Mouse (Mus musculus): ENCODE measurements around the gene Btg1. TPM values are rescaled to one million over a fixed set of nuclear protein-coding genes. Genes with fewer than 3 reads are reported as not detected.
A peak's percentile ranks its signal among the peaks of the same experiment; 100 is the strongest.

Gene Btg1
- polyA plus RNA-seq, 1 experiment from 2014 or later = 59.3 TPM

- Histone ChIP-seq H3K4me2 (no peak overlapping the region), H3K36me3 (no peaks in the 10 kb centered on the region), H3K4me1 (peaks cover 16% of the 10 kb centered on the region; the same call in 1 of the 2 replicates), H3K9me3 (no peaks in the 10 kb centered on the region), H3K27me3 (no peaks in the 10 kb centered on the region), H3K9ac (no peak overlapping the region), H3K4me3 (no peak overlapping the region), H3K27ac (peak overlapping the region; percentile 54)
- 38% methylated on average over 7 of the region's 7 CpGs for WGBS
- no peak for ATAC-seq (ENCODE audit: borderline replicate concordance, extremely low read depth, low FRiP score, low TSS enrichment)
Measured at GRCm38 (mm10) chr10:96654576-96654975, 37.8 kb downstream of the Btg1 start.

- Histone ChIP-seq H3K9me3 (no peaks in the 10 kb centered on the region), H3K4me3 (no peak overlapping the region), H3K4me1 (peaks cover 16% of the 10 kb centered on the region; the same call in 1 of the 2 replicates), H3K27me3 (no peaks in the 10 kb centered on the region), H3K36me3 (no peaks in the 10 kb centered on the region), H3K9ac (no peak overlapping the region), H3K4me2 (no peak overlapping the region), H3K27ac (peak overlapping the region; percentile 54; the same call in 1 of the 2 replicates)
- WGBS = 39% methylated on average over 2 of the region's 2 CpGs
- ATAC-seq (ENCODE audit: borderline replicate concordance, extremely low read depth, low FRiP score, low TSS enrichment) = peak; percentile 69; the same call in 1 of the 2 replicates
Measured at GRCm38 (mm10) chr10:96655066-96655465, 38.3 kb downstream of the Btg1 start.

GRCm38 (mm10) chr10:96656176-96656575 lies 39.4 kb downstream of the Btg1 start:
- 49% methylated on average over 3 of the region's 3 CpGs for WGBS

GRCm38 (mm10) chr10:96658906-96659305 lies 42.1 kb downstream of the Btg1 start:
- H3K9me3 ChIP-seq = no peaks in the 10 kb centered on the region
- H3K4me2 ChIP-seq = no peak overlapping the region
- H3K27ac ChIP-seq = no peak overlapping the region
- no peak for ATAC-seq (ENCODE audit: borderline replicate concordance, extremely low read depth, low FRiP score, low TSS enrichment)
- H3K9ac ChIP-seq = no peak overlapping the region
- no peaks in the 10 kb centered on the region for H3K36me3 ChIP-seq
- no peak overlapping the region for H3K4me3 ChIP-seq
- H3K4me1 ChIP-seq = peaks cover 16% of the 10 kb centered on the region; the same call in 1 of the 2 replicates
- H3K27me3 ChIP-seq = no peaks in the 10 kb centered on the region
- 46% methylated on average over 5 of the region's 5 CpGs for WGBS

More at GRCm38 (mm10) chr10:96656176-96656575, 39.4 kb downstream of the Btg1 start:
- ATAC-seq (ENCODE audit: borderline replicate concordance, extremely low read depth, low FRiP score, low TSS enrichment) = peak; percentile 70
- Histone ChIP-seq H3K4me3 (no peak overlapping the region), H3K4me2 (no peak overlapping the region), H3K4me1 (peaks cover 16% of the 10 kb centered on the region; the same call in 1 of the 2 replicates), H3K27ac (peak overlapping the region; percentile 54), H3K27me3 (no peaks in the 10 kb centered on the region), H3K9me3 (no peaks in the 10 kb centered on the region), H3K9ac (no peak overlapping the region), H3K36me3 (no peaks in the 10 kb centered on the region)

- Histone ChIP-seq H3K9ac (no peak overlapping the region), H3K9me3 (no peaks in the 10 kb centered on the region), H3K4me3 (no peak overlapping the region), H3K36me3 (no peaks in the 10 kb centered on the region), H3K27ac (no peak overlapping the region), H3K27me3 (no peaks in the 10 kb centered on the region), H3K4me2 (no peak overlapping the region), H3K4me1 (peaks cover 10% of the 10 kb centered on the region; the same call in 1 of the 2 replicates)
- whole genome bisulfite sequencing = 65% methylated on average over 10 of the region's 10 CpGs
- no peak for ATAC-seq (ENCODE audit: borderline replicate concordance, extremely low read depth, low FRiP score, low TSS enrichment)
Measured at GRCm38 (mm10) chr10:96660280-96660985, 43.6 kb downstream of the Btg1 start.

GRCm38 (mm10) chr10:96662976-96663375 lies 46.2 kb downstream of the Btg1 start:
- H3K9ac ChIP-seq = no peak overlapping the region
- no peak overlapping the region for H3K4me3 ChIP-seq
- WGBS = 85% methylated on average over 4 of the region's 4 CpGs
- no peak overlapping the region for H3K4me2 ChIP-seq
- H3K36me3 ChIP-seq = no peaks in the 10 kb centered on the region
- H3K9me3 ChIP-seq = no peaks in the 10 kb centered on the region
- no peak for ATAC-seq (ENCODE audit: borderline replicate concordance, extremely low read depth, low FRiP score, low TSS enrichment)
- H3K4me1 ChIP-seq = 0 out of 2 replicates have a peak, but pooled peaks cover 7% of the 10 kb centered on the region
- H3K27me3 ChIP-seq = no peaks in the 10 kb centered on the region
- no peak overlapping the region for H3K27ac ChIP-seq

GRCm38 (mm10) chr10:96663739-96664430 lies 47.1 kb downstream of the Btg1 start:
- H3K9ac ChIP-seq = no peak overlapping the region
- 83% methylated on average over 9 of the region's 9 CpGs for WGBS
- no peaks in the 10 kb centered on the region for H3K9me3 ChIP-seq
- ATAC-seq (ENCODE audit: borderline replicate concordance, extremely low read depth, low FRiP score, low TSS enrichment) = no peak
- H3K4me2 ChIP-seq = no peak overlapping the region
- no peak overlapping the region for H3K27ac ChIP-seq
- no peaks in the 10 kb centered on the region for H3K36me3 ChIP-seq
- no peaks in the 10 kb centered on the region for H3K27me3 ChIP-seq
- H3K4me1 ChIP-seq = 0 out of 2 replicates have a peak, but pooled peaks cover 7% of the 10 kb centered on the region
- H3K4me3 ChIP-seq = no peak overlapping the region
